Mouse (Mus musculus): ENCODE results near the gene Rpl22.
A peak's percentile ranks its signal among the peaks of the same experiment; 100 is the strongest.

Gene Rpl22

GRCm38 (mm10) chr4:152338419-152339292 is 13.1 kb downstream of the Rpl22 start, which contains the start of gene Chd5:
Gene Chd5, plus strand, starts transcription at chr4:152338651.
- DNase-seq, result peak; percentile 65

GRCm38 (mm10) chr4:152339293-152339790 is 13.8 kb downstream of the Rpl22 start:
- DNase-seq, result no peak

GRCm38 (mm10) chr4:152340584-152341284 is 15.2 kb downstream of the Rpl22 start:
- DNase-seq, result no peak

GRCm38 (mm10) chr4:152343296-152343695 is 17.8 kb downstream of the Rpl22 start:
- DNase-seq, result no peak

GRCm38 (mm10) chr4:152344651-152345050 is 19.1 kb downstream of the Rpl22 start:
- no peak for DNase-seq

GRCm38 (mm10) chr4:152345120-152345889 is 19.8 kb downstream of the Rpl22 start:
- no peak for DNase-seq

GRCm38 (mm10) chr4:152349837-152350381 is 24.4 kb downstream of the Rpl22 start:
- no peak for DNase-seq

GRCm38 (mm10) chr4:152350722-152351421 is 25.3 kb downstream of the Rpl22 start:
- no peak for DNase-seq

GRCm38 (mm10) chr4:152351422-152352305 is 26.1 kb downstream of the Rpl22 start:
- DNase-seq, result no peak

GRCm38 (mm10) chr4:152353886-152354637 is 28.5 kb downstream of the Rpl22 start:
- no peak for DNase-seq

- DNase-seq, result no peak
Observed at GRCm38 (mm10) chr4:152355672-152356071, 30.1 kb downstream of the Rpl22 start.

GRCm38 (mm10) chr4:152359700-152360099 is 34.2 kb downstream of the Rpl22 start:
- no peak for DNase-seq

- DNase-seq, result no peak
Observed at GRCm38 (mm10) chr4:152360855-152361254, 35.3 kb downstream of the Rpl22 start.

GRCm38 (mm10) chr4:152362180-152362579 is 36.6 kb downstream of the Rpl22 start:
- no peak for DNase-seq

- DNase-seq, result no peak
Observed at GRCm38 (mm10) chr4:152365228-152365627, 39.7 kb downstream of the Rpl22 start.

- DNase-seq, result no peak
Observed at GRCm38 (mm10) chr4:152382528-152383252, 57.1 kb downstream of the Rpl22 start.
